Mouse (Mus musculus): Measurements from ENCODE around the gene Ppp2ca. TPM values are rescaled to one million over a fixed set of nuclear protein-coding genes. Genes with fewer than 3 reads are reported as not detected.

Ppp2ca gene
- 80.9 and 82.0 TPM in 2 replicates for polyA plus RNA-seq (2016; fragmentation: Nextera tagmentation; extraction: Ambion mirVana)

DNA sequence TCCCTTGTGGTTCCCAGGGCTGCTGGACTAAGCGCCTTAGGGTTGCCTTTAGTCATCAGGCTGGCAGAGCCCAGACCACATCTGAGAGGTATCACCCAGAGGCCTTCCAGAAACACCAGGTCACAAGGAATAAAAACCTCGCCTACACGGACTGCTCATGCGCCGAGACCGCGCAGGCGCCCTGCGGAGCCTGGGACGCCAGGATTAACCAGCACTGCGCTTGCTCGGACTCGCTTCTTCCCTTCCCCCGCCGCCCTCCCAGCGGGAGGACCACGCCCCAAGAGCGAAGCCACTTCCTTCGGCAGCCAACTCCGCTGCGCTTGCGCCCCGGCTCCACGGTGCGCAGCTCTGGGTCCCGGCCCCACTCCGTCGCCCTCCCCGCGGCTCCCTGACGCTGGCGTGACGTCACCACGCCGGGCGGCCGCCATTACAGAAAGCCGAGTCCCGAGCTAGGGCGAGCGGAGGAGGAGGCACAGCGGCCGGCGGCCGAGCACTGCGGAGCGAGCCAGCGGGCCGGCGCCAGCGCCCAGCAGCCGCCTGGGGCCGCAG lies at the start of gene Ppp2ca:
TSS of gene Ppp2ca (plus strand) at position 284 of the 549 bp plus-strand sequence.
- Histone ChIP-seq H3K4me2 (peak within 1 kb of the TSS; percentile 78), H3K36me3 (no peaks in the 10 kb centered on the region), H3K27ac (ENCODE audit: poor library complexity, severe bottlenecking) (peak within 1 kb of the TSS; percentile 99), H3K4me1 (replicated peaks) (peaks cover 38% of the 10 kb centered on the region), H3K9ac (peak within 1 kb of the TSS; percentile 99), H3K27me3 (replicated peaks) (no peaks in the 10 kb centered on the region; the same call in 1 of the 2 replicates), H3K9me3 (replicated peaks) (no peaks in the 10 kb centered on the region), H3K4me3 (peak within 1 kb of the TSS; percentile 95)
- WGBS = under 1% methylated on average over 53 of the region's 53 CpGs
- ATAC-seq (ENCODE audit: insufficient number of reproducible peaks, low FRiP score) = peak; percentile 97

- Histone ChIP-seq H3K4me2 (no peak overlapping the region), H3K27me3 (replicated peaks) (no peaks in the 10 kb centered on the region), H3K4me3 (no peak overlapping the region), H3K4me1 (replicated peaks) (0 out of 2 replicates have a peak, but pooled peaks cover 16% of the 10 kb centered on the region), H3K9me3 (replicated peaks) (no peaks in the 10 kb centered on the region), H3K9ac (no peak overlapping the region), H3K27ac (ENCODE audit: poor library complexity, severe bottlenecking) (no peak overlapping the region), H3K36me3 (no peaks in the 10 kb centered on the region)
- ATAC-seq (ENCODE audit: insufficient number of reproducible peaks, low FRiP score) = no peak
- 71% methylated on average over 6 of the region's 6 CpGs for WGBS
Observed at GRCm38 (mm10) chr11:52053371-52053770, 45.1 kb upstream of the Ppp2ca start.

DNA sequence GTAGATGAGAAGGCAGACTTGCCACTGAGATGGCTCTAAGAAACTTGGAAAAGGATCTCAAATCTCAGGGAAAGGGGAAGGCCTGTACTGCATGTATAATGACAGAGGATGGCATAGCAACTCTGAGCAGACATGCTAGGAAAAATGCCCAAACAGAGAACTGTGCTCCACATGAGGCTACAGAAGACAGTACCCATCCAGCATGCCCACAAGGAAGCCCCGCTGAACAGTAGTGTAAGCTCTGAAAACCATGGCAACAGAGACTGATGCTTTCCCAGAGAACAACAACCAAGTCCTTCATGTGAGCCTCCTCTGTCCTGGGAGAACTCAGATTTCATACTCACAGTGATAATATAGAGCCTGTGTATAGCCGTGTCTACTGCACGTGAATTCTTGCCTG lies 43.8 kb upstream of the Ppp2ca start:
- H3K4me1 ChIP-seq (replicated peaks) = 0 out of 2 replicates have a peak, but pooled peaks cover 16% of the 10 kb centered on the region
- no peak for ATAC-seq (ENCODE audit: insufficient number of reproducible peaks, low FRiP score)
- WGBS = 80% methylated on average over 3 of the region's 3 CpGs

DNA sequence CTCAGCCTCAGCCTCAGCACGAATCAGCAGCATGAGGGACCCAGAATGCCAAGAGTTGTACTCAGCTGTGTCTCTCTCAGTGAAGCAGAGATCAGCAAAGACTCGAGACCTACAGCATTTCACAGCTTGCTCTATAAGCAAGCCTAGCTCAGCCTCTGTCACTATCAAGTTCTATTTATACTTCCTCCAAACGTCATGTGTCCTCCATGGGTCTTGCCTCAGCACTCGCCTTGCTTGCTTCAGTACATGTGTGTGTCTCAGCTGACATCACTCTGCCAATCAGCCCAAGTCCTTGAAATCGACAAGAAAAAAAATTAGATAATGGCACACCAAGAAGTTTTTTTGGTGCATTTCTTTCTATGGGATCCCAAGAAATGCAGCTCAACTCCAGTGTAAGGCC lies 42.3 kb upstream of the Ppp2ca start:
- Histone ChIP-seq H3K27ac (ENCODE audit: poor library complexity, severe bottlenecking) (peak overlapping the region; percentile 57; the same call in 1 of the 2 replicates), H3K9ac (no peak overlapping the region), H3K4me2 (no peak overlapping the region), H3K4me1 (replicated peaks) (0 out of 2 replicates have a peak, but pooled peaks cover 16% of the 10 kb centered on the region), H3K27me3 (replicated peaks) (no peaks in the 10 kb centered on the region), H3K9me3 (replicated peaks) (no peaks in the 10 kb centered on the region), H3K4me3 (no peak overlapping the region), H3K36me3 (no peaks in the 10 kb centered on the region)
- WGBS = 45% methylated on average over 5 of the region's 5 CpGs
- no peak for ATAC-seq (ENCODE audit: insufficient number of reproducible peaks, low FRiP score)

More for the DNA sequence above, 43.8 kb upstream of the Ppp2ca start:
- Histone ChIP-seq H3K9me3 (replicated peaks) (no peaks in the 10 kb centered on the region), H3K4me2 (no peak overlapping the region), H3K9ac (no peak overlapping the region), H3K4me3 (no peak overlapping the region), H3K27ac (ENCODE audit: poor library complexity, severe bottlenecking) (no peak overlapping the region), H3K27me3 (replicated peaks) (no peaks in the 10 kb centered on the region), H3K36me3 (no peaks in the 10 kb centered on the region)

- 67% methylated on average over 5 of the region's 5 CpGs for WGBS
- no peak for ATAC-seq (ENCODE audit: insufficient number of reproducible peaks, low FRiP score)
- H3K4me1 ChIP-seq (replicated peaks) = 0 out of 2 replicates have a peak, but pooled peaks cover 9% of the 10 kb centered on the region
- H3K27ac ChIP-seq (ENCODE audit: poor library complexity, severe bottlenecking) = no peak overlapping the region
- H3K4me2 ChIP-seq = no peak overlapping the region
- H3K27me3 ChIP-seq (replicated peaks) = no peaks in the 10 kb centered on the region
- no peak overlapping the region for H3K9ac ChIP-seq
- H3K4me3 ChIP-seq = no peak overlapping the region
- no peaks in the 10 kb centered on the region for H3K36me3 ChIP-seq
- H3K9me3 ChIP-seq (replicated peaks) = no peaks in the 10 kb centered on the region
Observed at GRCm38 (mm10) chr11:52059001-52059400, 39.5 kb upstream of the Ppp2ca start.

DNA sequence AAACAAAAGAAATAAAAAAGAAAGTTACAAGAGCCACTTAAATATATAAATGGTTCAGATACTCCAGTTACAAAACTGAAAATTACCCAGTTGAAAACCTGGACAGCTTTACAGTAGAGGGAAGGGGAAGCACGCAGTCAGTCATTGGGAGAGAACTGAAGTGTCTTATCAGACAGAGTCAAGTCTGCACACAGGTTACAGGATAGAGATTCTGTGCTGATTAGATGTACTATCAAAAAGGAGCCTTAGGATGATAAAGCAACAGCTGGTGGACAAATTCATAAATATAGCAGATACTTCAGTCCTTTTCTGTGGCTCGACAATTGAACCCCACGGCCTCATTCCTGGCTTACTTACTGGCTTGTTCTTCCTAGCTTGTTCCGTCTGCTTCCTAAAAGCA lies 38.2 kb upstream of the Ppp2ca start:
- H3K4me3 ChIP-seq = no peak overlapping the region
- H3K4me1 ChIP-seq (replicated peaks) = 0 out of 2 replicates have a peak, but pooled peaks cover 9% of the 10 kb centered on the region
- H3K4me2 ChIP-seq = no peak overlapping the region
- H3K9ac ChIP-seq = no peak overlapping the region
- no peaks in the 10 kb centered on the region for H3K36me3 ChIP-seq
- H3K27ac ChIP-seq (ENCODE audit: poor library complexity, severe bottlenecking) = no peak overlapping the region
- WGBS = 84% methylated on average over 4 of the region's 4 CpGs
- H3K27me3 ChIP-seq (replicated peaks) = no peaks in the 10 kb centered on the region
- no peak for ATAC-seq (ENCODE audit: insufficient number of reproducible peaks, low FRiP score)
- H3K9me3 ChIP-seq (replicated peaks) = no peaks in the 10 kb centered on the region

GRCm38 (mm10) chr11:52062406-52062805 lies 36.1 kb upstream of the Ppp2ca start:
- Histone ChIP-seq H3K4me2 (no peak overlapping the region), H3K9ac (no peak overlapping the region), H3K27ac (ENCODE audit: poor library complexity, severe bottlenecking) (no peak overlapping the region), H3K36me3 (no peaks in the 10 kb centered on the region), H3K9me3 (replicated peaks) (no peaks in the 10 kb centered on the region), H3K27me3 (replicated peaks) (no peaks in the 10 kb centered on the region), H3K4me1 (replicated peaks) (peaks cover 3% of the 10 kb centered on the region; the same call in 1 of the 2 replicates), H3K4me3 (no peak overlapping the region)
- 89% methylated on average over 5 of the region's 5 CpGs for WGBS
- no peak for ATAC-seq (ENCODE audit: insufficient number of reproducible peaks, low FRiP score)

- Histone ChIP-seq H3K4me2 (no peak overlapping the region), H3K27me3 (replicated peaks) (no peaks in the 10 kb centered on the region), H3K9ac (no peak overlapping the region), H3K36me3 (no peaks in the 10 kb centered on the region), H3K9me3 (replicated peaks) (no peaks in the 10 kb centered on the region), H3K4me3 (no peak overlapping the region), H3K4me1 (replicated peaks) (peaks cover 3% of the 10 kb centered on the region; the same call in 1 of the 2 replicates), H3K27ac (ENCODE audit: poor library complexity, severe bottlenecking) (no peak overlapping the region)
- WGBS = 47% methylated on average over 3 of the region's 3 CpGs
- ATAC-seq (ENCODE audit: insufficient number of reproducible peaks, low FRiP score) = no peak
Observed at GRCm38 (mm10) chr11:52064398-52064797, 34.1 kb upstream of the Ppp2ca start.

- Histone ChIP-seq H3K36me3 (no peaks in the 10 kb centered on the region), H3K4me1 (replicated peaks) (peaks cover 3% of the 10 kb centered on the region; the same call in 1 of the 2 replicates), H3K27me3 (replicated peaks) (no peaks in the 10 kb centered on the region), H3K4me2 (no peak overlapping the region), H3K9ac (0 out of 2 replicates have a peak overlapping the region, but pooled peaks have one; percentile 55), H3K4me3 (no peak overlapping the region), H3K27ac (ENCODE audit: poor library complexity, severe bottlenecking) (no peak overlapping the region), H3K9me3 (replicated peaks) (no peaks in the 10 kb centered on the region)
- WGBS = 20% methylated on average over 5 of the region's 5 CpGs
- no peak for ATAC-seq (ENCODE audit: insufficient number of reproducible peaks, low FRiP score)
Observed at GRCm38 (mm10) chr11:52065841-52066240, 32.6 kb upstream of the Ppp2ca start.

- no peak for ATAC-seq (ENCODE audit: insufficient number of reproducible peaks, low FRiP score)
- WGBS = 73% methylated on average over 10 of the region's 10 CpGs
- no peak overlapping the region for H3K27ac ChIP-seq (ENCODE audit: poor library complexity, severe bottlenecking)
- H3K36me3 ChIP-seq = no peaks in the 10 kb centered on the region
- no peaks in the 10 kb centered on the region for H3K27me3 ChIP-seq (replicated peaks)
- no peaks in the 10 kb centered on the region for H3K9me3 ChIP-seq (replicated peaks)
- H3K4me1 ChIP-seq (replicated peaks) = 0 out of 2 replicates have a peak, but pooled peaks cover 4% of the 10 kb centered on the region
- no peak overlapping the region for H3K4me2 ChIP-seq
- no peak overlapping the region for H3K9ac ChIP-seq
- H3K4me3 ChIP-seq = no peak overlapping the region
Observed at GRCm38 (mm10) chr11:52071768-52072167, 26.7 kb upstream of the Ppp2ca start.

GRCm38 (mm10) chr11:52073528-52074170 lies 24.8 kb upstream of the Ppp2ca start:
- H3K9ac ChIP-seq = no peak overlapping the region
- no peak for ATAC-seq (ENCODE audit: insufficient number of reproducible peaks, low FRiP score)
- peaks cover 10% of the 10 kb centered on the region; the same call in 1 of the 2 replicates for H3K4me1 ChIP-seq (replicated peaks)

More at GRCm38 (mm10) chr11:52073528-52074170, 24.8 kb upstream of the Ppp2ca start:
- Histone ChIP-seq H3K36me3 (no peaks in the 10 kb centered on the region), H3K4me3 (no peak overlapping the region), H3K9me3 (replicated peaks) (no peaks in the 10 kb centered on the region), H3K27ac (ENCODE audit: poor library complexity, severe bottlenecking) (no peak overlapping the region), H3K4me2 (no peak overlapping the region), H3K27me3 (replicated peaks) (no peaks in the 10 kb centered on the region)
- 81% methylated on average over 8 of the region's 8 CpGs for WGBS
